Mouse (Mus musculus): ENCODE results near the gene Ccser2. TPM values are rescaled to one million over a fixed set of nuclear protein-coding genes. Genes with fewer than 3 reads are reported as not detected.
"Not testable (repeated sequence)": the region's sequence is repeated elsewhere in the genome, so short reads cannot be mapped to it uniquely, and the experiment has no call there.

Gene Ccser2
- polyA plus RNA-seq, 1 experiment from 2014 or later = 11.8 TPM

GRCm38 (mm10) chr14:37003431-37004095 lies 35.0 kb upstream of the Ccser2 start:
- Histone ChIP-seq H3K4me1 (ENCODE audit: insufficient read depth) (no peaks in the 10 kb centered on the region), H3K36me3 (replicated peaks; ENCODE audit: insufficient read depth, low read length) (no peaks in the 10 kb centered on the region), H3K27ac (ENCODE audit: low read depth) (no peak overlapping the region), H3K4me3 (ENCODE audit: low read depth, low read length) (no peak overlapping the region), H3K27me3 (ENCODE audit: insufficient read depth, low read length) (no peaks in the 10 kb centered on the region), H3K4me2 (ENCODE audit: low read depth, low read length) (no peak overlapping the region), H3K9ac (replicated peaks) (no peak overlapping the region), H3K9me3 (ENCODE audit: low read length) (no peaks in the 10 kb centered on the region)
- DNase-seq (no peak), ATAC-seq (no peak)
- TF ChIP-seq CTCF (IDR thresholded peaks at IDR 0.05; ENCODE audit: low read depth) (no peak), EP300 (IDR thresholded peaks at IDR 0.05; ENCODE audit: low read depth) (no peak)
- WGBS (ENCODE audit: insufficient replicate concordance) = 66% methylated on average over 8 of the region's 8 CpGs

DNA sequence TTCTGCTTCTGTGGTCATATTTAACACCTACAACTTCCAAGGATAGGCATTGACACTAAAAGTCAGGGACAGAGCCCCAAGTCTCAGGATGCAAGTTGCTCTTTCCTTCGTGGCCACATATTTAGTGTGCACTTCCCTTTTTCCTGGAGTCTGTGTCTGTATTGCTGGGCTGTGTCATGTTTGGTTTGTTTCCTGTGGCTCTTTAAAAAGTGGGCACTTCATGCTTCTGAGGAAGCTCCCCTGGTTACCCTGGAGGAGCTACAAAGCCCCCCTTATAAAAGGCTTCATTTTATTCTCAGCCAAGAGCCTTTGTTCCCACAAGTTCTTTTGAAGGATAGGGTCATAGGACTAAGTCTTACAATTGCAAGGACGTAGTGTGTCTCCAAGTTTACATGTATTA lies 34.3 kb upstream of the Ccser2 start:
- H3K9ac ChIP-seq (replicated peaks) = no peak overlapping the region
- no peak overlapping the region for H3K4me2 ChIP-seq (ENCODE audit: low read depth, low read length)
- H3K4me1 ChIP-seq (ENCODE audit: insufficient read depth) = no peaks in the 10 kb centered on the region
- WGBS (ENCODE audit: insufficient replicate concordance) = 55% methylated on average over 2 of the region's 2 CpGs
- no peak overlapping the region for H3K4me3 ChIP-seq (ENCODE audit: low read depth, low read length)
- DNase-seq = no peak
- no peak for ATAC-seq
- TF ChIP-seq EP300 (IDR thresholded peaks at IDR 0.05; ENCODE audit: low read depth) (no peak), CTCF (IDR thresholded peaks at IDR 0.05; ENCODE audit: low read depth) (no peak)
- no peaks in the 10 kb centered on the region for H3K27me3 ChIP-seq (ENCODE audit: insufficient read depth, low read length)
- no peak overlapping the region for H3K27ac ChIP-seq (ENCODE audit: low read depth)
- H3K9me3 ChIP-seq (ENCODE audit: low read length) = no peaks in the 10 kb centered on the region
- no peaks in the 10 kb centered on the region for H3K36me3 ChIP-seq (replicated peaks; ENCODE audit: insufficient read depth, low read length)

DNA sequence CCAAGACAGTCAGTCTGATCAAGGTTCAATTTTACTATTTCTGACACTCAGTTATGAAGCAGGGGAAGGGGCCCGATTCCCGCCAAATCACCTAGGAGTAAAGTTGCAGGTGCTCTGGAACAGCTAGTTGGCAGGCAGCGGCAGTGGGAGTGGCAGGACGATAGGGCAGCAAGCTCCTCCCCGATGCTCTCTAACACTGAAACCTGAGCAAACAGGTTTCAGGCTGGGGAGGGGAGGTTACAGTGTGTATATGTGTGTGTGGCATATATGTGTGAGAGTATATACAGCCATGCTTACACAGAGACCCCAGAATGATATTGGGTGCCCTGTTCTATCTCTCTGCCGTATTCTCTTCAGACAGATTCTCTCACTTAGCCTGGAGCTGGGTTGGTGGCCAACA lies 32.2 kb upstream of the Ccser2 start:
- not testable (repeated sequence) for ATAC-seq; H3K27me3 ChIP-seq (ENCODE audit: insufficient read depth, low read length); H3K9me3 ChIP-seq (ENCODE audit: low read length); H3K27ac ChIP-seq (ENCODE audit: low read depth); H3K9ac ChIP-seq (replicated peaks); H3K4me3 ChIP-seq (ENCODE audit: low read depth, low read length); H3K4me1 ChIP-seq (ENCODE audit: insufficient read depth); H3K4me2 ChIP-seq (ENCODE audit: low read depth, low read length); DNase-seq; H3K36me3 ChIP-seq (replicated peaks; ENCODE audit: insufficient read depth, low read length)
- WGBS (ENCODE audit: insufficient replicate concordance) = 70% methylated on average over 6 of the region's 6 CpGs

DNA sequence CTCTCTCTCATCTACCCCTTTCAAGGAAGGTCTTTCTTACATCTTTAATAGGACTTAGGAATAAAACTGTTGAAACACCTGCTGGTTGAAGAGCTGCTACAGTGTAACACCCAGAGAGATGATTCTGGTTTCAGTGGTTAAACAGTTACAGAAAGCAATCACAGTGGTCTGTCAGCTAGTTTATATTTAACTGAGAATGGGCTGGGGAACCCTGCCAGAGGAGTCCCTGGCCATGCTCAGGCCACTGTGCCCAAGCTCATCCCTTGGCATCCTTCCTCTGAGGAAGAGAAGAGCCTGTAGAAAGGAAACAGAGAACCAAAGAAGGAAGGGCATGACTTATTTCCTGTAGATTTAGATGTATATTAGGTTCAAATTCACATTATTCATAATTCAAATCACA lies 21.2 kb upstream of the Ccser2 start:
- H3K36me3 ChIP-seq (replicated peaks; ENCODE audit: insufficient read depth, low read length) = no peaks in the 10 kb centered on the region
- H3K4me1 ChIP-seq (ENCODE audit: insufficient read depth) = no peaks in the 10 kb centered on the region
- H3K9me3 ChIP-seq (ENCODE audit: low read length) = no peaks in the 10 kb centered on the region
- DNase-seq (no peak), ATAC-seq (no peak)
- no peak overlapping the region for H3K27ac ChIP-seq (ENCODE audit: low read depth)
- no peak overlapping the region for H3K4me3 ChIP-seq (ENCODE audit: low read depth, low read length)
- no peaks in the 10 kb centered on the region for H3K27me3 ChIP-seq (ENCODE audit: insufficient read depth, low read length)
- TF ChIP-seq CTCF (IDR thresholded peaks at IDR 0.05; ENCODE audit: low read depth) (no peak), EP300 (IDR thresholded peaks at IDR 0.05; ENCODE audit: low read depth) (no peak)
- no peak overlapping the region for H3K4me2 ChIP-seq (ENCODE audit: low read depth, low read length)
- no peak overlapping the region for H3K9ac ChIP-seq (replicated peaks)

GRCm38 (mm10) chr14:36985693-36986092 lies 17.1 kb upstream of the Ccser2 start:
- no peak overlapping the region for H3K4me3 ChIP-seq (ENCODE audit: low read depth, low read length)
- no peak for DNase-seq

GRCm38 (mm10) chr14:36975019-36975418 lies 6.4 kb upstream of the Ccser2 start:
- TF ChIP-seq EP300 (IDR thresholded peaks at IDR 0.05; ENCODE audit: low read depth) = no peak
- no peak for TF ChIP-seq CTCF (IDR thresholded peaks at IDR 0.05; ENCODE audit: low read depth)
- DNase-seq (no peak), ATAC-seq (no peak)
- Histone ChIP-seq H3K9me3 (ENCODE audit: low read length) (no peaks in the 10 kb centered on the region), H3K4me1 (ENCODE audit: insufficient read depth) (no peaks in the 10 kb centered on the region), H3K4me2 (ENCODE audit: low read depth, low read length) (no peak overlapping the region), H3K9ac (replicated peaks) (no peak overlapping the region), H3K36me3 (replicated peaks; ENCODE audit: insufficient read depth, low read length) (no peaks in the 10 kb centered on the region), H3K4me3 (ENCODE audit: low read depth, low read length) (no peak overlapping the region), H3K27ac (ENCODE audit: low read depth) (no peak overlapping the region), H3K27me3 (ENCODE audit: insufficient read depth, low read length) (no peaks in the 10 kb centered on the region)
- 81% methylated on average over 3 of the region's 3 CpGs for WGBS (ENCODE audit: insufficient replicate concordance)

More at GRCm38 (mm10) chr14:36985693-36986092, 17.1 kb upstream of the Ccser2 start:
- no peak overlapping the region for H3K27ac ChIP-seq (ENCODE audit: low read depth)
- no peak overlapping the region for H3K9ac ChIP-seq (replicated peaks)
- H3K27me3 ChIP-seq (ENCODE audit: insufficient read depth, low read length) = no peaks in the 10 kb centered on the region
- ATAC-seq = no peak
- H3K4me1 ChIP-seq (ENCODE audit: insufficient read depth) = no peaks in the 10 kb centered on the region
- H3K36me3 ChIP-seq (replicated peaks; ENCODE audit: insufficient read depth, low read length) = no peaks in the 10 kb centered on the region
- no peaks in the 10 kb centered on the region for H3K9me3 ChIP-seq (ENCODE audit: low read length)
- WGBS (ENCODE audit: insufficient replicate concordance) = 75% methylated on average over 3 of the region's 3 CpGs
- H3K4me2 ChIP-seq (ENCODE audit: low read depth, low read length) = no peak overlapping the region
- TF ChIP-seq CTCF (IDR thresholded peaks at IDR 0.05; ENCODE audit: low read depth) (no peak), EP300 (IDR thresholded peaks at IDR 0.05; ENCODE audit: low read depth) (no peak)

DNA sequence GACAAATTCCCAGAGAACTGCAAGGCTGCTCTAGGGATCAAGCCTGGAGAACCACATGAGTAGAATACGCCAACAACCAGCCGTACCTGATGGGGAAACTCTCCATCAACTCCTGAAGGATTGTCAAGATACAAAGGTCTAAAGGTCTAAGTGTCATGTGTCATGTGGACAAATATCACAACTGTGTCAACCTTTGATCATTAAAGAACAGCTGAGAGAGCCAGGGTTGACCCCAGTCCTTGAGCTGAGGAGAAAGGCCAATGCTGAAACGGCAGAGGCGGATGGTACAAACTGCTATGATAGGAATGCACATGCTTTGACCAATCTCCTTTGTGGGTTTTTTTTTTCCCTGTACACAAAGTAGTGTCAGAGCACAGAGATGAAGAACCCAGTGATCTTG lies 2.6 kb upstream of the Ccser2 start:
- Histone ChIP-seq H3K27me3 (ENCODE audit: insufficient read depth, low read length) (no peaks in the 10 kb centered on the region), H3K4me2 (ENCODE audit: low read depth, low read length) (peak overlapping the region; percentile 42; the same call in 1 of the 2 replicates), H3K9me3 (ENCODE audit: low read length) (no peaks in the 10 kb centered on the region), H3K4me3 (ENCODE audit: low read depth, low read length) (no peak overlapping the region), H3K4me1 (ENCODE audit: insufficient read depth) (peaks cover 7% of the 10 kb centered on the region), H3K9ac (replicated peaks) (no peak overlapping the region), H3K27ac (ENCODE audit: low read depth) (peak overlapping the region; percentile 79), H3K36me3 (replicated peaks; ENCODE audit: insufficient read depth, low read length) (no peaks in the 10 kb centered on the region)
- DNase-seq (peak; percentile 22), ATAC-seq (peak; percentile 65)
- TF ChIP-seq EP300 (IDR thresholded peaks at IDR 0.05; ENCODE audit: low read depth) (peak; percentile 75), CTCF (IDR thresholded peaks at IDR 0.05; ENCODE audit: low read depth) (no peak)
- 67% methylated on average over 4 of the region's 4 CpGs for WGBS (ENCODE audit: insufficient replicate concordance)
